ENCODE assay signal across 21 mouse cellular contexts in the genomic region with DNA sequence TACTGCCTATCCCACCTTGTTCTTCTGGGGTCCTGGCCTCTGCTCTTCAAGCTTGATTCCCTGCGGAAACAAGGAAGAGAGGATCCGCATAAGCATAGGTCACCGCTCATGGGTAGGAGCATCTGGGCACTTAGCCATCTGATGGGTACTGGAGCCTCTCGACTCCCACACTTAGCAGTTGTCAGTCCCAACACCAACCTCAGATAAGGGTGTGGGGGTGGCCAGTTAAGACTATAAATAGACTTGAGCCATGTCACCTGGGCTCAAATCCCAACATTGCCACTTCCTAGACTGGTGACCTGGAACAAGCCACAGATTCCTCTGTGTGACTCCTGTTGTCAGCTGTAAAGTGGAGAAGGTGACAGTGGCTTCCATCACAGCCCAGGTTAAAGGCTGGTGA.
DNase-seq lines count a peak whose midpoint lies in the region; ATAC-seq lines count a peak whose summit lies in the region.
"Had no signal": no experiment of that assay in that cellular context is flagged by ENCODE, and none has a peak within 500 bp of the region (broad histone marks: within the 10 kb centered on the region; RNA-seq: fewer than 3 reads in every experiment).

No protein-coding gene starts in this region.

- DNase-seq in heart, adult 8-10 months (ENCODE audit: low spot score) = peak; percentile 63
- DNase-seq in heart, postnatal 10 days = peak; percentile 77 to 84
- DNase-seq in embryo, embryonic 11 days = no peak
- no peak for DNase-seq in neural tube, embryonic 10.5 days (ENCODE audit: extremely low spot score, low spot score)
- no peak for DNase-seq in natural killer cell, adult 2 months (ENCODE audit: low spot score in 2 of 2)
- DNase-seq: adrenal gland, adult 8-10 months; cerebellum, postnatal 25 days; gastrocnemius, postnatal 36 days; lung, postnatal 14 days; midbrain, embryonic 14.5 days; right cerebral cortex, adult 18-20 months; right cerebral cortex, postnatal 4 days; thymus, postnatal 25 days had no signal

- H3K36me3 ChIP-seq in heart, embryonic 12.5 days = no peaks in the 10 kb centered on the region
- H3K36me3 ChIP-seq in kidney, embryonic 14.5 days (ENCODE audit: control insufficient read depth, insufficient read depth, low read length) = no peaks in the 10 kb centered on the region
- H3K36me3 ChIP-seq: limb, embryonic 10.5 days; stomach, embryonic 15.5 days had no signal

- H3K27ac ChIP-seq in heart, embryonic 12.5 days (ENCODE audit: poor library complexity, severe bottlenecking) = peak overlapping the region; percentile 38; the same call in 1 of the 2 replicates
- H3K27ac ChIP-seq in kidney, embryonic 14.5 days (ENCODE audit: low read depth, low read length) = no peak overlapping the region
- H3K27ac ChIP-seq: forebrain, embryonic 13.5 days; hindbrain, postnatal 0 days; left cerebral cortex, adult 2 months; limb, embryonic 10.5 days had no signal

- ATAC-seq in heart, embryonic 12.5 days (ENCODE audit: insufficient number of reproducible peaks, low FRiP score) = 0 out of 2 replicates have a peak, but pooled peaks have one; percentile 53
- ATAC-seq in kidney, embryonic 14.5 days (ENCODE audit: low FRiP score, low TSS enrichment) = no peak
- ATAC-seq: forebrain, embryonic 13.5 days; hindbrain, postnatal 0 days had no signal

- peaks cover 52% of the 10 kb centered on the region for H3K4me1 ChIP-seq in heart, embryonic 12.5 days (replicated peaks)
- no peaks in the 10 kb centered on the region for H3K4me1 ChIP-seq in kidney, embryonic 14.5 days (ENCODE audit: control insufficient read depth, insufficient read depth, low read length)
- H3K4me1 ChIP-seq: forebrain, embryonic 13.5 days; limb, embryonic 10.5 days; megakaryocyte, embryonic 14.5 days had no signal

- H3K4me2 ChIP-seq in heart, embryonic 12.5 days = no peak overlapping the region
- no peak overlapping the region for H3K4me2 ChIP-seq in kidney, embryonic 14.5 days (replicated peaks; ENCODE audit: low read depth, low read length)
- H3K4me2 ChIP-seq: forebrain, embryonic 13.5 days; stomach, embryonic 15.5 days had no signal

- intact Hi-C loops in heart, postnatal 10 days (cut with DNase I) = no loop called here

- no peaks in the 10 kb centered on the region for H3K27me3 ChIP-seq in heart, embryonic 12.5 days (replicated peaks)
- H3K27me3 ChIP-seq in kidney, embryonic 14.5 days (ENCODE audit: control insufficient read depth, insufficient read depth, low read length) = no peaks in the 10 kb centered on the region
- H3K27me3 ChIP-seq: forebrain, embryonic 13.5 days; stomach, embryonic 15.5 days had no signal

- no peaks in the 10 kb centered on the region for H3K9me3 ChIP-seq in heart, embryonic 12.5 days (replicated peaks)
- H3K9me3 ChIP-seq in kidney, embryonic 14.5 days (ENCODE audit: control insufficient read depth, low read length) = no peaks in the 10 kb centered on the region
- H3K9me3 ChIP-seq: forebrain, embryonic 13.5 days; limb, embryonic 10.5 days; megakaryocyte, embryonic 14.5 days; stomach, embryonic 15.5 days had no signal

- WGBS in heart, embryonic 12.5 days = 35% methylated on average over 4 of the region's 4 CpGs
- 70% methylated on average over 4 of the region's 4 CpGs for WGBS in kidney, embryonic 14.5 days

- H3K4me3 ChIP-seq in heart, embryonic 12.5 days = no peak overlapping the region
- H3K4me3 ChIP-seq in kidney, embryonic 14.5 days (ENCODE audit: low read length) = no peak overlapping the region
- H3K4me3 ChIP-seq: forebrain, embryonic 13.5 days; left cerebral cortex, adult 2 months; limb, embryonic 10.5 days; megakaryocyte, embryonic 14.5 days; stomach, embryonic 15.5 days had no signal

- no peak overlapping the region for H3K9ac ChIP-seq in heart, embryonic 12.5 days
- no peak overlapping the region for H3K9ac ChIP-seq in kidney, embryonic 14.5 days (ENCODE audit: low read depth, low read length)
- H3K9ac ChIP-seq: forebrain, embryonic 13.5 days; stomach, embryonic 15.5 days had no signal

Comparison
In these comparisons a context has a peak if more than half of its experiments do, and no peak if none do; other contexts are left out.
1. DNase-seq: peak in heart, adult 8-10 months (single experiment) and heart, postnatal 10 days (2 of 2); none in embryo, embryonic 11 days (single experiment), neural tube, embryonic 10.5 days (single experiment) and natural killer cell, adult 2 months (0 of 2).